Mouse (Mus musculus) liver, embryonic 15.5 days (tissue): ENCODE measurements at regions not wholly inside any gene's neighbourhood (a gene's known extent, or its start where the extent isn't known, plus 50 kb on each side); places are given as distances from the start of the nearest gene placed in this dataset.
"Not testable (repeated sequence)": the region's sequence is repeated elsewhere in the genome, so short reads cannot be mapped to it uniquely, and the experiment has no call there.

ENCODE experiments used
- ATAC-seq: fragments of 200-750 bp; cut with Nextera tagmentation; 2 replicates; pipeline ENCODE4 v1.8.0; 2017; ENCODE audit warnings: moderate number of reproducible peaks, mild to moderate bottlenecking, moderate library complexity; ENCODE audit not compliant: insufficient read depth
- H3K27ac ChIP-seq: fragments of 300-500 bp; sonication (generic); replicated peaks from 2 replicates; pipeline ENCODE4 v1.5.1; 2015; ENCODE audit warnings: mild to moderate bottlenecking, inconsistent platforms
- H3K27me3 ChIP-seq: fragments of 300-500 bp; sonication (generic); 2 replicates; pipeline ENCODE4 v1.6.1; 2015; ENCODE audit warnings: mild to moderate bottlenecking, inconsistent platforms
- H3K36me3 ChIP-seq: fragments of 300-500 bp; sonication (generic); replicated peaks from 2 replicates; pipeline ENCODE4 v1.6.1; 2015; ENCODE audit warnings: moderate library complexity, mild to moderate bottlenecking, inconsistent platforms
- H3K4me1 ChIP-seq: fragments of 300-500 bp; sonication (generic); replicated peaks from 2 replicates; pipeline ENCODE4 v1.6.1; 2015; ENCODE audit warnings: inconsistent platforms
- H3K4me2 ChIP-seq: fragments of 300-500 bp; sonication (generic); 2 replicates; pipeline ENCODE4 v1.6.1; 2015; ENCODE audit warnings: moderate library complexity, mild to moderate bottlenecking, inconsistent platforms
- H3K4me3 ChIP-seq: fragments of 300-500 bp; sonication (generic); replicated peaks from 2 replicates; pipeline ENCODE4 v1.5.1; 2015; ENCODE audit warnings: mild to moderate bottlenecking, inconsistent platforms
- H3K9ac ChIP-seq: fragments of 300-500 bp; sonication (generic); 2 replicates; pipeline ENCODE4 v1.6.1; 2015; ENCODE audit warnings: moderate library complexity, mild to moderate bottlenecking, inconsistent platforms
- H3K9me3 ChIP-seq: fragments of 300-500 bp; sonication (generic); replicated peaks from 2 replicates; pipeline ENCODE4 v1.6.1; 2016; ENCODE audit warnings: inconsistent platforms
- WGBS: fragments of 180-500 bp; shearing (Covaris S2); methylation state at CpG from one replicate; pipeline ENCODE4 v1.1.7; 2015; ENCODE audit warnings: mixed read lengths; ENCODE audit not compliant: insufficient replicate concordance; 5-methylcytosine and 5-hydroxymethylcytosine counted together

DNA sequence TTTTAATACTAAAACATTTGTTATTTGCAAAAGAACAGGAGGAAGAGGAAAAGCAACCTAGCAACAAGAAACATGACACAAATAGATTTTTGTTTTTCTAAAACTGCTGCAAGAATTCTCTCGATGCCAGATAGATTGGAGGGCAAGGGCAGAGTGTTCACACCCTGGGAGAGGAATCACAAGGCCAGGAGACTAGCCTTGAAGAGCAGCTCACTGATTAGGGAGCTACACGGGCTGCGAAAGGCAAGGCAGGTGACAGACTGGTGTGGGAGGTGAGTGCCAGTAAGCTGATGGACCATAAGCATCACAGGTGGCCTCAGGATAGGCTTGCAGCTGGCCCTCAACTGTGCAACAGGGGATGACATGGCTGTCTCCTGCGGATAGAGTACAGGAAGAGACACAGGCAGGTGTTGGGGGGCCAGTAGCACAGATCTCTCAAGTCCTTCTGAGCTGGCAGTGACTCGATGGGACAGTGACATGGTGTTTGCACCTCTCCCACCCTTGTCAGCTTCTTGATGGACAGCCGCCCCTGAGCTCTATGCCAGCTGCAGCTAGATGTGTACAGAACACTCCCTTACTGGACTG lies 102.0 kb upstream of the Abca1 start:
- WGBS = 50% methylated on average over 6 of the region's 6 CpGs
- Histone ChIP-seq H3K4me2 (no peak overlapping the region), H3K27ac (no peak overlapping the region), H3K9ac (no peak overlapping the region), H3K27me3 (no peaks in the 10 kb centered on the region), H3K36me3 (no peaks in the 10 kb centered on the region), H3K9me3 (no peaks in the 10 kb centered on the region), H3K4me3 (no peak overlapping the region), H3K4me1 (peaks cover 15% of the 10 kb centered on the region)
- ATAC-seq = no peak

DNA sequence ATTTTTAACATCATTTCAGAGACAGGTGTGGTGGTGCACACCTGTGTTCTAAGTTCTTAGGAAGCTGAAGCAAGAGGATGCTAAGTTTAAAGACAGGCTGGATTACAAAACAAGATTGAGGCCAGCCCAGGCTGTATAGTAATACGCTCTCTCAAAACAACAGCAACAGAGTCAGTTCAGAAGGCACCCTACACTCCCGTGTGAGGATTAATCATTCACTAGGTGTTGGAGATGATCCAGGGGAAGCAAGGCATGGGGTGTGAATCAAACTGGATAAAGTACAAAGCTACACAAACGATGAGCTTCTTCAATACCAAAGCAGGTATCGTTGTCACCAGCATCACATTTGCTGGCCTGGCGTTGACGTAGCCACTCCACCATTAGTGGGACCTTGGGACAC lies 99.3 kb upstream of the Abca1 start:
- Histone ChIP-seq H3K27ac (no peak overlapping the region), H3K9me3 (no peaks in the 10 kb centered on the region), H3K4me3 (no peak overlapping the region), H3K36me3 (no peaks in the 10 kb centered on the region), H3K4me1 (peaks cover 13% of the 10 kb centered on the region), H3K9ac (no peak overlapping the region), H3K27me3 (no peaks in the 10 kb centered on the region), H3K4me2 (no peak overlapping the region)
- 64% methylated on average over 6 of the region's 6 CpGs for WGBS
- ATAC-seq = peak; percentile 44; the same call in 1 of the 2 replicates

DNA sequence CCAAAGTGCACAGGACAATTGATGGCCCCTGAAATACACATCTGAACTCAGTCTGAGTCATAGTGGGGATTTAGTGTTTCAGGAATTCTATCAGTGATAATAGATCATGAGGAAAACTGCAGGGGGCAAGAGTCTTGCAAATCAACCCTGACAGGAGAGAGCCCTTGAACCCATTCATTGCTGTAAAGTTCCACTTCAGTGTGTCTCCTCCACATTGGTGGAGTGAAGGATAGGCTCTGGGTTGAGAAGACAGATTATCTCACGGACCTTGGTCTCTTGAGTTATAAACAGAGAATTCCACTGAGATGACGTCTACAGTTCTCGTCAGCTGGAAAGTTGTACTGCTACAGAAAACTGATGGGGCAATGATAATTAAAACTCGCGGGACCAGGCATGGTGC lies 97.3 kb upstream of the Abca1 start:
- no peak for ATAC-seq
- 69% methylated on average over 5 of the region's 5 CpGs for WGBS

GRCm38 (mm10) chr4:53254483-53254882 lies 94.8 kb upstream of the Abca1 start:
- WGBS = 71% methylated on average over 6 of the region's 6 CpGs
- no peaks in the 10 kb centered on the region for H3K9me3 ChIP-seq
- no peak overlapping the region for H3K9ac ChIP-seq
- H3K4me2 ChIP-seq = no peak overlapping the region
- H3K27ac ChIP-seq = no peak overlapping the region
- no peaks in the 10 kb centered on the region for H3K27me3 ChIP-seq
- no peaks in the 10 kb centered on the region for H3K4me1 ChIP-seq
- H3K4me3 ChIP-seq = no peak overlapping the region
- ATAC-seq = no peak
- no peaks in the 10 kb centered on the region for H3K36me3 ChIP-seq

More for the DNA sequence above, 97.3 kb upstream of the Abca1 start:
- Histone ChIP-seq H3K36me3 (no peaks in the 10 kb centered on the region), H3K4me2 (no peak overlapping the region), H3K4me3 (no peak overlapping the region), H3K27ac (no peak overlapping the region), H3K9ac (no peak overlapping the region), H3K4me1 (no peaks in the 10 kb centered on the region), H3K9me3 (no peaks in the 10 kb centered on the region), H3K27me3 (no peaks in the 10 kb centered on the region)

DNA sequence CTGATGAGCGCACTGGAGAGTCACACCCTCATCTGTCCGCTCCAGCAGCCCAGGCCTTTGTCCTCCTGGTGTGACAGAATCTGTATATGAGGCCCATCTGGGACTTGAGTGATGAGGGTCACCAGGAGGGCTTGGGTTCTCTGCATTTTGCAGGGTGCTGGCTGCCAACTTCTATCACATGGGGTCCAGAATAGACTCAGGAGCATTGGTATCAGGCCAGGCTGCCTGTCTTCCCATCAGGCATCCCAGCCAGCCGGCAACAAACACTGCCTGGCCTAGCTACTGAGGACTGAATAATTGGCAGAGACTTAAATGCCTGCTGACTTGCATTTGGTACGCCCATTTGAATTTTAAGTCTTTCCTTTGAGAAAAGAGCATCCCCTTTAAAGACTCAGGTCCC lies 94.0 kb upstream of the Abca1 start:
- Histone ChIP-seq H3K27me3 (no peaks in the 10 kb centered on the region), H3K9me3 (no peaks in the 10 kb centered on the region), H3K4me1 (no peaks in the 10 kb centered on the region), H3K9ac (no peak overlapping the region), H3K4me3 (no peak overlapping the region), H3K27ac (no peak overlapping the region), H3K4me2 (no peak overlapping the region), H3K36me3 (no peaks in the 10 kb centered on the region)
- 62% methylated on average over 4 of the region's 4 CpGs for WGBS
- no peak for ATAC-seq

- no peak overlapping the region for H3K4me3 ChIP-seq
- H3K4me2 ChIP-seq = no peak overlapping the region
- H3K9me3 ChIP-seq = no peaks in the 10 kb centered on the region
- no peaks in the 10 kb centered on the region for H3K36me3 ChIP-seq
- H3K27me3 ChIP-seq = no peaks in the 10 kb centered on the region
- 63% methylated on average over 3 of the region's 3 CpGs for WGBS
- no peak for ATAC-seq
- H3K9ac ChIP-seq = no peak overlapping the region
- no peak overlapping the region for H3K27ac ChIP-seq
- peaks cover 11% of the 10 kb centered on the region for H3K4me1 ChIP-seq
Observed at GRCm38 (mm10) chr4:53250325-53250724, 90.6 kb upstream of the Abca1 start.

GRCm38 (mm10) chr4:53246083-53246747 lies 86.5 kb upstream of the Abca1 start:
- whole genome bisulfite sequencing = 44% methylated on average over 15 of the region's 15 CpGs
- Histone ChIP-seq H3K4me3 (0 out of 2 replicates have a peak overlapping the region, but pooled peaks have one; percentile 1), H3K27ac (peak overlapping the region; percentile 31; the same call in 1 of the 2 replicates), H3K9me3 (no peaks in the 10 kb centered on the region), H3K4me2 (peak overlapping the region; percentile 39), H3K27me3 (no peaks in the 10 kb centered on the region), H3K9ac (no peak overlapping the region), H3K4me1 (peaks cover 14% of the 10 kb centered on the region), H3K36me3 (no peaks in the 10 kb centered on the region)
- peak; percentile 87 for ATAC-seq

GRCm38 (mm10) chr4:53245553-53245952 lies 85.9 kb upstream of the Abca1 start:
- Histone ChIP-seq H3K9me3 (no peaks in the 10 kb centered on the region), H3K27me3 (no peaks in the 10 kb centered on the region), H3K4me1 (peaks cover 14% of the 10 kb centered on the region), H3K4me2 (peak overlapping the region; percentile 39), H3K36me3 (no peaks in the 10 kb centered on the region), H3K27ac (peak overlapping the region; percentile 31; the same call in 1 of the 2 replicates), H3K4me3 (no peak overlapping the region), H3K9ac (no peak overlapping the region)
- no peak for ATAC-seq
- 62% methylated on average over 4 of the region's 4 CpGs for whole genome bisulfite sequencing

DNA sequence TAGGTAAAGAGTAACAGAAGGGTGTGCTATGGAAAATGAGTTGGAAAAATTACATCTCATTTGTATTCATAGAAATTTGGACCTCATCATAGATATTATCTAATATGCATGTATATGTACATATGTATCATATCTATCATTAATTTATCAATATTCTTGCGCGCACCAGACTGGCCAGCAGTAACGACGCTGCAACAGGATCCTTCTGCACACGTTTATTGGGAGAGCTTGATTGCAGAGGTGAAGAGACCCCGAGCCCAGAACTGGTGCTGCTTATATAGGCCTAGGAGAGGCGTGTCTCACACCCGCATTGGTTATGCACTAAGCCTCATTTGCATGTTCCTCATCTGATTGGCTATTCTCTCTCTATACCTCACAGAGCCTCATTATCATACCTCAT lies 83.8 kb upstream of the Abca1 start:
- H3K27ac ChIP-seq, H3K9ac ChIP-seq, H3K36me3 ChIP-seq, H3K27me3 ChIP-seq, H3K4me3 ChIP-seq, H3K9me3 ChIP-seq, ATAC-seq, H3K4me2 ChIP-seq: not testable (repeated sequence)
- peaks cover 20% of the 10 kb centered on the region for H3K4me1 ChIP-seq
- 83% methylated on average over 8 of the region's 8 CpGs for WGBS

GRCm38 (mm10) chr4:53239856-53240255 lies 80.2 kb upstream of the Abca1 start:
- Histone ChIP-seq H3K36me3 (no peaks in the 10 kb centered on the region), H3K27me3 (no peaks in the 10 kb centered on the region), H3K4me3 (no peak overlapping the region), H3K4me1 (peaks cover 7% of the 10 kb centered on the region), H3K9ac (no peak overlapping the region), H3K4me2 (no peak overlapping the region), H3K9me3 (no peaks in the 10 kb centered on the region), H3K27ac (no peak overlapping the region)
- no peak for ATAC-seq
- 9% methylated on average over 5 of the region's 5 CpGs for WGBS

DNA sequence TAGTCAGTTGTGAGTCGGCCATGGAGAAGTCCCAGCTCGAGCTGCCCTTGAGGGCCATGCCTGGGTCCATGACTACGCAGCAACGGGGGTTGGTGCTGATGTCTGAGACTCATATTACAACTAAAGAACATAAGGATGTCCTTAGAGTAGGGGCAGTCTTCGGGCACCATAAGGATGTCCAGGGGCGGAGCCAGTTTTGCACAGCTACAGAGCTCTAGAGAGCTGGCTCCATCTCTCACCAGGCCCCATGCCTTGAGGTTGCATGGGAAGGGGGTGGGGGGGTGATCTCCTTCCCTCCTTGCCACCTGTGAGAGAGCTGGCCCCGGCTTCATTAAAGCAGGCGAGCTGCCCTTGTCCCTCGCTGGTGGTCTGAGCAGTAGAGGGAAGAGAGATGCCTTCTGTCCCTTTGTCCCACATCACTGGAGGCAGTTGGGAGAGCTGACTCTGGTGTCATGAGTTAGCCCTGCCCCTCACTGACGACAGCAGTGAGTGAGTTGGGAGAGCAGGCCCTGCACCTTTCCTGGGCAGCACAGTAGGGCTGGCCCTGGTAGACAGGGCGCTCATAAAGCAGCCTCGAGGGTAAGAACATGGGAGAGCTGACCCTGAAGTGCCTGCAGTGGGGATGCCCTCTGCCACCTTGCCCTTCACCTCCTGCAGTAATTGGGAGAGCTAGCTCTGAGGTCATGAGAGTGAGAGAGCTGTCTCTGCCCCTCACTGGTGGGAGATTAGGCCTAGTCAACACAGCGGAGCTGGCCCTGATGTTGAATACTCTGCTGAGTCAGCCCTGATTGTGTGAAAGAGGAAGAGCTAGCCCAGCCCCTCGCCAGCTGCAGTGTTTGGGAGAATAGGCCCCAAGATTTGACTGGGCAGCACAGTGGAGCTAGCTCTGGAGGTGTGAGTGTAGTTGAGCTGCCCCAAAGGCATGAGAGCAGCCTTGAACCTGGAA lies 78.9 kb upstream of the Abca1 start:
- Histone ChIP-seq H3K9ac (no peak overlapping the region), H3K36me3 (no peaks in the 10 kb centered on the region), H3K27me3 (no peaks in the 10 kb centered on the region), H3K4me3 (no peak overlapping the region), H3K9me3 (no peaks in the 10 kb centered on the region), H3K4me1 (peaks cover 7% of the 10 kb centered on the region), H3K27ac (no peak overlapping the region), H3K4me2 (no peak overlapping the region)
- WGBS = 61% methylated on average over 14 of the region's 14 CpGs
- no peak for ATAC-seq
